Mouse (Mus musculus): ENCODE results near the gene Armh2.
"Not testable (repeated sequence)": the region's sequence is repeated elsewhere in the genome, so short reads cannot be mapped to it uniquely, and the experiment has no call there.

Armh2 gene

DNA sequence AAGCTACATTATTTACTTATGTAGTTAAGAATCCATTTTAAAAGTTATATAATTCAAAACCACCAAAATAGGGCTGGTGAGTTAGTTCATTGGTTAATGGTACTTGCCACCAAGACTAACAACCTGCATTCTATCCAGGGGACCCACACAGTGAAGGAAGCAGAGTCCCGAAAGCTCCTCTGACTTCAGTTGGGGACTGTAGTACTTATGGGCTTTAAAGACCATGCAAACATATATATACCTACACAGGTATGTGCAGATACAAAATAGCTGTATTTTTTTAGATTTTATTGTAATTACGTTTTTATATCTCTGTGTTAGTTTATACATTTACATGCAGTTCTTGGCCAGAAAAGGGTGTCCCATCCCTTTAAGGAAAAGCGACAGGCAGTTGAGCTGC is 15.7 kb downstream of the Armh2 start:
- no peak for ATAC-seq (ENCODE audit: insufficient number of reproducible peaks, low FRiP score, low TSS enrichment)

DNA sequence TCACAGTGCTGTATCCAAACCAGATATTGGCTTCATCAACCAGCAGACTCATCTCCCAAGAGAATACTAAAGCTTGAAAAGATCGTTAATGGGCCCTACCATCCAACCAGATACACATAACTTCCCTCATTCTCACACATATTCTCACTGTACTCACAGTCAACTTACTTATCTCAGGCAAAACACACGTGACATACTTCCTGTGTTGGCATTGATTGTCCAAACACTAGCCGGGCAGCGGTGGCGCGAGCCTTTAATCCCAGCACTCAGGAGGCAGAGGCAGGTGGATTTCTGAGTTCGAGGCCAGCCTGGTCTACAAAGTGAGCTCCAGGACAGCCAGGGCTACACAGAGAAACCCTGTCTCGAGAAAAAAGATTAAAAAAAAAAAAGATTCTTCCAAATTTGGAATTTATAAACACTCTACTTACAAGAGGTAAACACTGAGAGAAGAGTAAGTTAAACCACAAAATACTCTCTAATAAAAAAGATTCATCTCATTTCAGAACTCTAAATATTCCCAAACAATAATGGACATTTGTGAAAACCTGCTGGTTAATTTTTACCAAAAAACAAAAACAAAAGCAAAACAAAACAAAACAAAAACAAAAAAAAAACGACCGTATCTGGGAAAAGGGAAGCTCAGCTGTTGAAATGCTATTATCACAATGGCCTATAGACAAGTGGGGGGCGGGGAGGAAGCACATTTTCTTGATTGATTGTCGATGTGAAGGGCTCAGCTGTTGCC is 17.0 kb downstream of the Armh2 start:
- no peak for ATAC-seq (ENCODE audit: insufficient number of reproducible peaks, low FRiP score, low TSS enrichment)

DNA sequence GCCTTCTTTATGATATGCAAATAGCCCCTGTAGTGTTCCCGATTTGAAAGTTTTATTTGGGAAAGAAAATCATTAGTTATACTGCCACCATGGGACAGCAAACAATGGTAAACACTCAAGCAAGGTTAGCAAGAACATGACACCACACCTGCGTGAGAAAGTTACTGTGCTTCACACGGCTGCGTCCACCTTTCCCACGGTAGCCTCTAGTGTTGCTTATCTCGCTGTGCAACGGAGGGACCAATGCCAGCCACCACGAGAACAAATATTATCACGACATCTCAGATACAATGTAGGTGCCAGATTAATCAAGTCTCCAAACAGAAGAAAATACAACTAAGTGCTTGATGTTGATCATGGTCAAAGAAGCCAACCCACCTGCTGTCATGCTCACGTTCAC is 18.4 kb downstream of the Armh2 start:
- no peak for ATAC-seq (ENCODE audit: insufficient number of reproducible peaks, low FRiP score, low TSS enrichment)

DNA sequence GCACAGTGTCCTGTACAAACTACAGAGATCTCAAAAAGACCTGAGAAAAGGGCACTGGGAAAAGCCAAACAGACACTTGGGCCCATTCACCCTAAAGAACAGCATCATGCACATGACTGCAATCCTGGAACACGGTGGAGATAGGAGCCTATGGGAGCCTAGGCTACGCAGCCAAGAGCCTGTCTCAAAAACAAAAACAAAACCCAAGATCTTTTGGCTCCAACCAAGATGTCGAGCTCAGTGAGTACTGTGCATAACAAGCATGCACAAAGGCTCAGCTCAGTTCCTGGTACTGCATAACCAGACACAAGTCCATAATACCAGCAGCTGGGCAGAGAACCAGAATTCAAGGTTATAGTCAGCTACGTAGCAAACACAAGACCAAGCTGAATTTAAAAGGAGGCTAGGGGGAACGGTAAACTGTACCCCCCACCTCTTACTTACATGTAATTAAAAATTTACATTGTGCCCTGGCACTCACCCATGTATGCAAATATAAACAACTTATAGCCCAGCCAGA is 19.4 kb downstream of the Armh2 start:
- ATAC-seq (ENCODE audit: insufficient number of reproducible peaks, low FRiP score, low TSS enrichment), result no peak

DNA sequence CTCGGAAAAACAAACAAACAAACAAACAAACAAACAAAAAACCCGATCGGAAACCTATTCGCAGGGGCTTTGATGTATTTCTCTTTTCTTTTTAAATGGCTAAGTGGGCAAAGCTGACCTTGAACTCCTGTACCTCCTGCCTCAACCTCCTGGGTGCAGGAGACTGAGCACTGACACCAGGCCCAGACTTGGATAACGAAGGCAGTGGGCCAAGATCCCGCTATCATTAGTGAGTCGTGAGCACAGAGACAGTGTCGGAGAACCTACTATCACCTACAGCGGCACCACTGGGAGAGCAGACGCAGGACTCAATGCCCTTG is 20.0 kb downstream of the Armh2 start:
- ATAC-seq (ENCODE audit: insufficient number of reproducible peaks, low FRiP score, low TSS enrichment), result no peak

DNA sequence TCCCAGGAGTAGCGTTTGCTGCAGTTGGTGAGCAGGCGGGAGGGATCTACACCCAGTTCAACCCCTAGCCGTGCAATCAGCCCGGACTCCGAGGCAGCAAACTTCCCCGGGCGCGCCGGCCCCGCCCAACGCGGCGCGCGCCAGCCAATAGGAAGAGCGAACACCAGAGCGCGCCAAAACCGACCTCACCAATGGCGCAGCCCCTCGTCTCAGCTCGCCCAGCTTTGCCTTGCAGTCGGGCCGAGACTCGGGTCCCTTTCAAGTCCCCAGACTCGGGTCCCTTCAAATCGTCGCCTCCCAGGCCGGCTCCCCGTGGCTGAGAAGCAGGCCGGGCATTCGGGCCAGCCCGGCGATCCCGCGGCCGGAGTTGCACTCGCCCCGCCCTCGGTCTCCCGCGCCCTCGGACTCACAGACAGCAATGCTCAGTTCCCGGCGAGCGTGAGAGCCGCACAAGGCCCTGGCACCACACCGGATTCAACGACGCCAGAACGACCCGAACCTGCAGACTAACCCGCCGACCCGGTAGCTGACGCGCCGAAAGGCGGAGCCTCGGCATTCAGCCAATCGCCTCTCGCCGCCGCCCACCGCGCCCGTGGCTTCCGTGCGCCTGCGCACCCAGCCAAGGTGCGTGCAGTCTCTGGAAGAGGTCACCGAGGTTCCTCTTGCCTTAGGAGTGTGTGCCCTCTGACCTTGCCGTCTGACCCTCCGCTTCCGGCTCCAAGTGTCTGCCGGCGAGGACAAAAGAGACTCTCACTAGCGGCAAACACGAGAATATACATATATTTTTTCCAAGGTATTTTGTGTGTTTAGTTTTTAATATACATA is 20.6 kb downstream of the Armh2 start, which contains the start of gene Gmnn:
Gene Gmnn (minus strand): TSS at position 521 of the 825 bp plus-strand sequence.
- peak; percentile 96 for ATAC-seq (ENCODE audit: insufficient number of reproducible peaks, low FRiP score, low TSS enrichment)

DNA sequence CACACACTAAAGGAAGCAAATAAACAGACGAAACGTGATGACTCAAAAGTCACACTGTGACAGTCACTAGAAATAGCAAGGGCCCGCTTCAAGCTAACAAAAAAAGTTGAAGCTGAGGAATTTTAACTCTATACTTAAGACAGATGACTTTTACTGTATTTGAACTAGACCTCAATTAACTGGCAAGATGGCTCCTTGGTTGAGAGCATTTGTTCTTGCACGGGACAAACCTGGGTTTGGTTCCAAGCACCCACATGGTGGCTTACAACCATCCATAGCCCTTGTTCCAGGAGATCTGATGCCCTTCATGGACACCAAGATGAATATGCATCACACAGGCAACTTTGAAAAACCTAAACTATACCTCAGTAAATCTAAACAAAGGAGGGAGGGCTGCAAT is 21.2 kb downstream of the Armh2 start:
- no peak for ATAC-seq (ENCODE audit: insufficient number of reproducible peaks, low FRiP score, low TSS enrichment)

DNA sequence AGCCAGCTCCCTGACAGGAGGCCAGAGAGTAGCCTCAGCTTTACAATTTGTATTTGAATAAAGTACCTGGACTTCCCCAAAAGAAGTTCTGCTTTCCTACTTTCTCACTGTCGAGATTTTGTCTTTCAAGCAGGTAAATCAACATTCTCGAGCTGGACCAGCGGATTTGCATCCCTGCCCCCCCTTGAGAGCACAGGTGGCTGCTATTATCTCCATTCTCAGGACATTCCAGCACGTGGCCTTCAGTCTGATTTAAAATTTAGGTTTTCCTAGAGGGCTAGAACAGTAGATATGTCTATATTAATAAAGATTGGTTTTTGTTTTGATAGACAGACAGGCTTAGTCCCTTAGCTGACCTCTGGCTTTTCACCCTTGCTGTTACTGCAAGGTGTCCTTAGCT is 26.8 kb downstream of the Armh2 start:
- ATAC-seq (ENCODE audit: insufficient number of reproducible peaks, low FRiP score, low TSS enrichment), result not testable (repeated sequence)

DNA sequence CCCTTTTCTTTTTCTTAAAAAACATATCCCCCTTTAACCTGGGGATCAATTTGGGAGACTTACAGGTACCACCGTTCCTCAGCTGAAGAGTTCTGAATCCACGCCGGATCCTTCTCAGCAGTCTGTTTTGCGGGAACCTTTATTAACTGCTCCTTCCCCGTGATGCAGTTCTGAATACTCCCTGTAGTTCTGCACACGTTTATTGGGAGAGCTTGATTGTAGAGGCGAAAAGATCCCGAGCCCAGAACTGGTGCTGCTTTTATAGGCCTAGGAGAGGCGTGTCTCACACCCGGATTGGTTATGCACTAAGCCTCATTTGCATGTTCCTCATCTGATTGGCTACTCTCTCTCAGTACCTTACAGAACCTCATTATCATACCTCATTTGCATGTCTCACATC is 30.4 kb downstream of the Armh2 start:
- ATAC-seq (ENCODE audit: insufficient number of reproducible peaks, low FRiP score, low TSS enrichment), result not testable (repeated sequence)

DNA sequence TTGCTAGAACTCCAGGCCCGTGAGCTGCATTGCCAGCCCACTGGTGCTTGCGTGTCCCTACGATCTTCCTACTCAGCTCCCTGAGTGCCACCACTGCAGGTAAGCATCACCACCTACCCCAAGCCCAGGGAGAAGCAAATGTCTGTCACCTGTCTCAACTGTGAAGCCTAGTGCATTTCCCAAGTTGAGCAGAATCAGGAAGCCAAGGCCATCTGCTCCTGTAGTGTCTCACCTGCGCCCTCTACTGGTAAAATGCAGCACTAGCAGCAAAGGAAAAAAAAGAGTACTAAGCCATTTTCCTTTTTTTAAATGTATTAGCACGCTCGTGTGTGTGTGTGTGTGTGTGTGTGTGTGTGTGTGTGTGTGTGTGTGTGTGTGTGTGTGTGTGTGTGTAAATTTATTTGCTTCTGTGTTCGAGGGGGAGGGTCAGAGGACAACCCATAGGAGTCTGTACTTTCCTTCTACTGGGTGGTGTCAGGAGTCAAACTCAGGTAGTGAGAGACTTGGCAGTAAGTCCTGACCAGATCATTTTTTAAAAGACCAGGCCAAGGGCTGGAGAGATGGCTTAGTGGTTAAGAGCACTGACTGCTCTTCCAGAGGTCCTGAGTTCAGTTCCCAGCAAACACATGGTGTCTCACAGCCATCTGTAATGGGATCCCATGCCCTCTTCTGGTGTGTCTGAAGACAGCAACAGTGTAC is 35.3 kb downstream of the Armh2 start:
- peak; percentile 88; the same call in 1 of the 2 replicates for ATAC-seq (ENCODE audit: insufficient number of reproducible peaks, low FRiP score, low TSS enrichment)

DNA sequence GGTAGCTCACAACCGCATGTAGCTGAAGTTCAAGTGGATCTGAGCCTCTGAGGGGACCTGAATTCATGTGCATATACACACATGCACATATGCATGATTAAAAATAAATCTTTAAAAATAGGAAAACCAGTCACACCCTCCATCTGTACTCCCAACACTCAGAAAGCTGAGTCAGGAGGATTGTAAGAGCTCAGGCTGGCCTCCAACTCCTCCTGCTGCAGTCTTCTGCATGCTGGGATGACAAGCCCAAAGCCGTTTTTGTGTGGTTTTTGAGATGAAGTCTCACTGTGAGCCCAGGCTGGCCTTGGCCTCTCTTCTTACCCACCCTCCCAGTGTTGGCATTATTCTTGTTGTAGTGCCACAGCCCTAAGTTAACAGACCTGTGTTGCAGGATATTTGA is 37.0 kb downstream of the Armh2 start:
- ATAC-seq (ENCODE audit: insufficient number of reproducible peaks, low FRiP score, low TSS enrichment), result no peak

DNA sequence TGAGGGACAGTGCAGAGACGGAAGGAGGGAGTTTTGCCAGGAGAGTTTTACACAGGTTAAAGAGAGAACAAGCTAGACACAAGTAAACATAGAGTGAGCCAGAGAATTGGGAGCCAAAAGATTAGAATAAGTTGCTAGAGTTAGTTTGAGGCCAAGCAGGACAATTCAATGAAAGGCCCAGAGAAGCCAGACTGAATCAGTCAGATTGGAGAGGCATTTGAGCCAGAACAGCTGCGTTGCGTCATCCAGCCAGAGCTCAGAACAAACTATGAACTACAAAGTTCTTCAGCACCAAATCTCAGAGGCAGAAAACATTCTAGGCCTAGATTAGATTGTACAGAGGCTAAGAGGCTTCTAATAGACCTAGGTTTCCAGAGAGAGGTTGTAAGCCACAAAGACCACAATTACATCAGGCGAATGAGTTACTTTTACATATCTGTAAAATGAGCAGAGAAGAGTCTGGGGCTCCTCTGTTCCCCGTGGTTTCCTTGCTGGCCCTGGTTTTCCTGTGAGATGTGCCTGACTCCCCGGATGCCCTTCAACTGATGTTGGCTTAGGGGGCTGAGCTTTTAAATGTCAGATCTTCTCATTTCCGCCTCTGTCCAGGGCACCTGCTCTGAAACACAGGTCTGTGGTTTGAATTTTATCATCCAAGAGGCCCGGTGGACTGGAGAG is 37.8 kb downstream of the Armh2 start:
- ATAC-seq (ENCODE audit: insufficient number of reproducible peaks, low FRiP score, low TSS enrichment), result no peak

DNA sequence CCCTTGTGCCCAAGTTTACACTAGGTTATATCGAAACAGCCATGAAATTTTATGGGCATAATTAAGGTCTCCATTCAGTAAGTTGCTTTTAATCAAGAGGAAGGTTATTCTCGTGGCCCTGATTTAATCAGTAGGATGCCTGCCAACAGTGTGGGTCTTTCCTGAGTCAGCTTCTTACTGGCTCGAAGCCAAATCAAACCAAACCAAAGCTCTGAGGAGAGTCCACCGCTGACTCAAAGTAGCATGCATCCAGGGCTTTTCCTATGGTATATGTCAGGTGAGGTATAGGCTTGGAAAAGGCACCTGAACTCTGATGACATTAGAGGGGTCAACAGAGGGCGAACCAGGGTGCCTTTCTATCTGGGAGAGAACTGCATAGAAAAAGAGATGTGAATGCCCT is 40.9 kb downstream of the Armh2 start:
- no peak for ATAC-seq (ENCODE audit: insufficient number of reproducible peaks, low FRiP score, low TSS enrichment)

DNA sequence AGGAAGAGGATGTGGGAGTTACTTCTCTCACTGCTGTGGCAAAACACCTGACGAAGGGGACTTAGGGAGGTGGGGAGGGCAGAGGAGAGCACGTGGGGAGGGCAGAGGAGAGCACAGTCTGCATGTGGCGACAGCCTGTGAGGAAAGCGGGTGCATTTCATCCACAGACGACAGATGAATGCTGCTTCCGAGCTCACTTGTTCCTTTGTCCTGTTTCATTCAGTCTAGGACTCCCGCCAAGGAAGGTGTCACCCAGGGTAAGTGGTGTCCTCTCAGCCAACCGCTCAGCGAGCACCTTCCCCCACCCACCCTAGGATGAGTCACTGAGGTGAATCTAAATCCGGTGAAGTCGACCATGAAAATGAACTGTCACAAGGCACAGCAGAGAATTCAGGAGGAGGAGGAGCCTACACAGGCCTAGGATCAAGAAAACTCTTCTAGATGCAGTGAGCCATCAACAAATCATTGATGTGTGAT is 45.0 kb downstream of the Armh2 start:
- peak; percentile 88 for ATAC-seq (ENCODE audit: insufficient number of reproducible peaks, low FRiP score, low TSS enrichment)

DNA sequence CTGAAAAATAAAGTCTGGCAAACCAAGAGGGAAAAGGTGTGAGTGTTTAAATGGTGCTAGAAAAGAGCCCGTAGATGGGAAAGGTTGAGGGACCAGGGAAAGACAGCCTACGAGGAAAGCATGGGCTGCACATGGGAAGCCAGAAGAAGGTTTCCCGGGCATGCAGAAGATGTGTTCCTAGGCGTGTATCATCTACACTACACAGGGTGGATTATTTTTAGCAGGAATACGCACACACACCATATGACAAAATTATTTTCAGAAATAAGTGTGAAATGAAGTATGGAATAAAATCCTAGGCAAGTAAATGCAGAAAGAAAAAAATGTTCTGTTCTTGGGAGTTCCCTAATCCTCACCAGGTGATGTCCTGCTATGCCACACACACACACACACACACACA is 46.4 kb downstream of the Armh2 start:
- no peak for ATAC-seq (ENCODE audit: insufficient number of reproducible peaks, low FRiP score, low TSS enrichment)

DNA sequence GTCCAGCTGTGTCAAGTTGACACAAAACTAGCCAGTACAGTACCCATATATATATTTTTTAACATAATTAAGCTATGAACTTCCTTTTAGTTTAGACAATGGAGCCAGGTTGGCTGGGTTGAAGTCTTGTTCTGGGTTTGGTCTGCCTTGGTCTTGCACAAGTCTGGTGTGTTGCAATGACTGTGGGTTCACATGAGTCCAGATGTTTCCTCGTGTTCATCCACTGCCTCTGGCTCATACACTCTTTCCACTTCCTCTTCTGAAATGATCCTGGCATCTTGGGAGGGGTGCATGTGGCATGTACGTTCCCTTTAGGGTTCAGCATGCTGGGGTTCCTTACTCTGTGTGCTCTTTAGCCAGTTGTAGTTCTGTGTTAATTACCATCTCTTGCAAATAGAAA is 50.3 kb downstream of the Armh2 start:
- no peak for ATAC-seq (ENCODE audit: insufficient number of reproducible peaks, low FRiP score, low TSS enrichment)

DNA sequence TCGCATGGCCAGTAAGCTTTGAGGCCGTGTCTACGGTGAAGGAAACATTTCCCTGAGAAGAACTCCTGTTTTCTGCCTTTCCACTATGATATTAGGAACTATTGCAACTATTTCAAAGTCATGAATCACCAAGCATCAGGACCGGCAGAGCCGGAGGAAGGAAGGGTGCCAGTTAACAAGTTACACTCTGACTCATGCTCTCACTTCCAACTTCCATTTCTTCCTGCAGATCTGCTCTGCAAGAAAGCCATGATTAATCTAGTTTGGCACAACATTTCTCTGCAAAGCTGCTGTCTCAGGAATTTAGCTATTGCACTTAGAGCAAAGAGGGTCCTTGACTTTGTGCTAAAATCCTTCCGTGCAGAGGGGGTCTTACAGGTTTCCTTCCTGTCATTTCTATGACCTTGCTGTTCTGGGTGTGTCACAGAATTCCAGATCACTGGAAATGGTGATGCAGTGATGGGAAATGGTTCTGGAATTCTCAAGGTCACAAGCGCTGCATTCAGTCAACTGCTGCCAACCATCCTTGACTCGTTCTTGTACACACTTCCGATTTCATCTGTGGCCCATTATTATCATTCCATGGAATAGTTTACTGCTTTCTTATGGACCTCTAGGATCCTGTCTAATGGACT is 51.5 kb downstream of the Armh2 start:
- ATAC-seq (ENCODE audit: insufficient number of reproducible peaks, low FRiP score, low TSS enrichment), result no peak

Measured in cerebellum, adult (tissue).